Mouse (Mus musculus) thymus, postnatal 25 days (tissue): ENCODE measurements around the gene Fat4.

Experiments used
- DNase-seq: peaks from one replicate; pipeline ENCODE4 v3.0.0; 2022

Gene Fat4

DNA sequence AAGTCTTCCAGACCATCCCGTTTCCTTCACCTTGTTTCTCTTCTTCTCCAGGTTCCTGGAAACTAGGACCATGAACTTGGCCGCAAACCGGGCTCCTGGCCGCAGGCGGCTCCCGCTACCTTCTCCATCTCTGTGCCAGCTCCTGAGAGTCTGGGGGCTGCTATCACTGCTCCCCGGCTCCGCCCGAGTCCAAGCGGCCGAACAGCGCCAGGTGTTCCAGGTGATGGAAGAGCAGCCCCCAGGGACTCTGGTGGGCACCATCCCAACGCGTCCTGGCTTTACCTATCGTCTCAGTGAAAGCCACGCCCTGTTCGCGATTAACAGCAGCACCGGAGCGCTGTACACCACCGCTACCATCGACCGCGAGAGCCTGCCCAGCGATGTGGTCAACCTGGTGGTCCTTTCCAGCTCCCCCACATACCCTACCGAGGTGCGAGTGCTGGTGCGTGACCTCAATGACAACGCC lies at the start of gene Fat4:
TSS of gene Fat4 (plus strand) at position 51 of the 466 bp plus-strand sequence.
- no peak for DNase-seq

GRCm38 (mm10) chr3:38839438-38839837 lies 47.3 kb upstream of the Fat4 start:
- no peak for DNase-seq

GRCm38 (mm10) chr3:38843000-38843538 lies 43.7 kb upstream of the Fat4 start:
- no peak for DNase-seq

DNA sequence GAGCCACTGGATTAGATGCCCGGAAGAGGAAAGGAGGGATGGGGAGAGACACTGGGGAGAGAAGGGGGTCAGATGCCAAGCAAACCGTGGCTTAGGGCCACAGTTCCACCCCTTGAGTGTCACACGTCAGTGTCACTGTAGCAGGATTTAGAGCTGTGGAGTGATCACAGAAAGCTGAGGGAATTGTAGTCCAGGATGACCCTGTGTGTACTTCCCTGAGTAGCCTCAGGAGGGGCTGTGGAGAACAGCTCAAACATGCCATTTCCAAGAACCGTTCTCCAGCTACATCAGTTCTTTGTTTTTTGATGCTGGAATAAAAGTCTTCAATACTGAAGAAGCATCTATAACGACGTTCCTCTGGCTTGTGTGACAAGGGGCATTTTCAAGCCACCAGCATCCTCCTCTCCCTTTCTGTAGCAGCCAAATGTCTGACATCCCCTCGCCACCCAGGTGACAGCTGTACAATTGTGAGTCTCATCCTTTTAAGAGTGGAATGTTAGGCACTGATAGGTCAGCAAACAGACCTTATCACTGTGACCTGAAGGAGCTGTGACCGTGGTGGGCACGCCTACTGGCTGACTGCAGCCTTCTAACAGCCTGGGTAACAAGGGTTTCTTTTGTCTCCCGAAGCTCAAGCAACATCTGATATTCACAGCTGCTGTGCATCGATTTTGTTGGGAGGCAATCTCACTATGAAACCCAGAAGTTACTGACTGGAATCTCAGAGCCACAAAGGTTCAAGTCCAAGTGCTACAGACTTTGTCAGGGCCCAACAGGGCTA lies 39.9 kb upstream of the Fat4 start:
- DNase-seq, result no peak

DNA sequence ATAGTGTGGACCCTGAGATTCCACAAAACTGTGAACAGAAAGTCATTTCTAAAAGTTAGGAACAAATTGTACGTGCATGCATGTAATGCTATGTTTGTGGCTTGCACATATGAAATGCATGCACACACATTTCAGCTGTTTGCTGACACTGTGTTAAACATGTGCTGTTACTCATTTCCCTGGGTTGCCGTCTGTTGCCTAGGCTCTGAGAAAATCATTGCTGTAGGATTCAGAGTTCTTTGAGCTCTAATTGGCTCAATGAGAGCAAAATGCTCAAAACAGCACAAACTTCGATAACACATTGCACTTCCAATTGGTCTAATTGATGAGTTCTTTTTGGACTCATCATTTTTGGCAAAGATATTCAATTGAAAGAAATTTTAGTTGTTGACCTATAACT lies 37.7 kb upstream of the Fat4 start:
- DNase-seq, result no peak

DNA sequence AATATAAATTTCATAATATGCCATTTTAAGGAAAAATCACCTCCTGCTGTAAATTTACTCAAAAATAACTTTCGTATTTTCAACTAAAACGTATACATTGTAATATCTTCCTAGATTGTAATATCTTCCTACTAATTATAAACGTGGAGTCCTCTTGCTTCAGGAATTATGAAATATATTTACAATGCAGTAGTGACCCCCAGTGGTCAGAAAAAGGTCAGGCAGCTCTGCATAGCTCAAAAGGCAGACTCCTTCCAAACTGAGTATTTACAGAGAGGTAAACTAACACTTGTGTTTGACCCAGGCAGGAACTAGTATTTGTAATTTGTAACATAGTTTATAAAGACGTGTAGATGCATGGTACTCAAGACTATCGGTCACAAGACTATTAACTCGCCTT lies 37.2 kb upstream of the Fat4 start:
- DNase-seq, result peak; percentile 46

DNA sequence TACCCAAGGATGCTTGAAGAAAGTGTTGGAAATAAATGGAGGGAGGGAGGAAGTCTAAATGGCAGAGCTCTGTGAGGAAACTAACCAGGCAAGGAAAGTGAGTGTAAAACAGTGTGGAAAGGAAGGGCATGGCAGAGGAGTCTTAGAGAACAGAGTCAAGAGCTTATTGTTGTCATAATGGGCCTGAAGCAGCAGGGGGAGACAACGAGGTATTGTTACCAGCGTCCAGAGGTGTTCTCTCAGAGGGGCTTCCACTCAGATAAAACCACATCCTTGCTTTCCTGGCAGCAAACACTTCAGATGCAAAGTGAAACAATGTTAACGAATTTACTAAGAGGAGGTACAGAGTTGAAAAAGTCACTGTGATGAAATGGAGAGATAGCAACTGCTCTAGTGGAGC lies 33.1 kb upstream of the Fat4 start:
- DNase-seq, result peak; percentile 66

DNA sequence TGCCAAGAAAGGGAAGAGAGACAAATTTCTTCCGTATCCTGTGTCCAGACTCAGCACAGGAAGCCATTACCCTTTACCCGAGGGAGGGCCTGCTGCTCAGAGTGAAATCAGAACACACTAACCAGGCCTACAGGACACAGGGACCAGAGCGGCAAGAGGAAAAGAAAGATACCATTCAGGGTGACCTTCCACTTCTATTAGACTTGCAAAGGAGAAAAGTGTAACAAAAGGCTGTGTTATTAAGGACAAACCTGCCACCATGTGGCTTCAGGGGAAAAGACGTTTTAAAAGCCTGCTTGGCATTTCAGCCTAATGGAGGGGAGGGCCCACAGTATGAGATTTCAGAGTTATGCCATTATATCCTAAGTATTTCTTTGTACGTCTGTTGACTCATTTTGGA lies 26.1 kb upstream of the Fat4 start:
- no peak for DNase-seq

DNA sequence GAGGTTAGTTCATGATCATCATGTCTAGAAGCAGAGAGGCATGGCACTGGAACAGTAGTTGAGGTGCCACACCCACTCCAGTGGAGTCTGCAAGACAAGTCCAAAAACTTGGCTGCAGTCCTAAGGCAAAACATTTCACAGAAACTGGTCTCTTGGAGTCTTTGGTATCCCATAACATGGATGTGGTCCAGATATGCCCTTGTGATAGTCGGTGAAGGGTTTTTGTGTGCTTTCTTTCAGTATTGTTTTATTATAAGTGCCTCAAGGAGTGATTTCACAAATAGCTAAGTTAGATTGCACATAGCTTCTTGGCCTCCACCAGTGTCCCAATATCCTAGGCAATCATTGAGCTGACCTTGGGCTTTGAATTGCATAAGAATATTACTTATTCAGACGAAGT lies 15.4 kb upstream of the Fat4 start:
- DNase-seq, result no peak

- no peak for DNase-seq
Measured at GRCm38 (mm10) chr3:38875872-38876271, 10.9 kb upstream of the Fat4 start.

GRCm38 (mm10) chr3:38876706-38877105 lies 10.0 kb upstream of the Fat4 start:
- no peak for DNase-seq

DNA sequence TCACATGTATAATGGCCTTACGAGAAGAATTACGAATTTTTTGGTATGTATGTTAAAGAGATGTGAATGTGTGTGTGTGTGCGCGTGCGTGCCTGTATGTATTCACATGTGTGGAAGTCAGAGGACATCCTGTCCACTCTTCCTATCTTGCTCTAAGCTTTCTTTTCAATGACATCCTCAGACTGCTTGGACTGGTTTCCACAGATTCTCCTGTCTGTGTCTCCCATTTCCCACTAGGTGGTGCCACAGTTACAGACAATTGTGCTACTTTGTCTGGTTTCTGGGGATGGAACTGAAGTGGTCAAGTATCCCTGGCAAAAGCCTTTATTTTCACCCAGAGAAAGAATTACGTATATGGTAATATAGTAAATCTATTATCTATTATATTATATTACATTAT lies 4.0 kb upstream of the Fat4 start:
- DNase-seq, result no peak

- DNase-seq, result no peak
Measured at GRCm38 (mm10) chr3:38883676-38884075, 3.1 kb upstream of the Fat4 start.

DNA sequence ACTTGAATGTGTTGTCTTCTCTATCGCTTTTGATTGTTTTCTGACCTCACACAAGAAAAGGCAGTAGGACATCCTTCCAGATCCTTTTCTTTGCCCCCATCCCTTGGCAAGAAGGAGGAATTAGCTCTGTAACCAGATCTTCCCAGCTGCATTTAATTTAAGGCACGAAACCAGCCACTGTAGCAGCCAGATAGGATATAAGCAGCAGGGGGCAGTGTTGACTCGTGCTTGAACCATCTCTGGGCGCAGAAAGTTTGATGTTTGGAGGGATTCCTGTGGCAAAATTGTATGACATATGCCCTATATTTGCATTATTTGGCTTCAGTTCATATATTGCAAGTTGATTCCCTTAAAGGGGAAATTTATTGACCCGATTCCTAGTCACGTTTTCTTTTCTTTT lies 2.5 kb upstream of the Fat4 start:
- peak; percentile 73 for DNase-seq

DNA sequence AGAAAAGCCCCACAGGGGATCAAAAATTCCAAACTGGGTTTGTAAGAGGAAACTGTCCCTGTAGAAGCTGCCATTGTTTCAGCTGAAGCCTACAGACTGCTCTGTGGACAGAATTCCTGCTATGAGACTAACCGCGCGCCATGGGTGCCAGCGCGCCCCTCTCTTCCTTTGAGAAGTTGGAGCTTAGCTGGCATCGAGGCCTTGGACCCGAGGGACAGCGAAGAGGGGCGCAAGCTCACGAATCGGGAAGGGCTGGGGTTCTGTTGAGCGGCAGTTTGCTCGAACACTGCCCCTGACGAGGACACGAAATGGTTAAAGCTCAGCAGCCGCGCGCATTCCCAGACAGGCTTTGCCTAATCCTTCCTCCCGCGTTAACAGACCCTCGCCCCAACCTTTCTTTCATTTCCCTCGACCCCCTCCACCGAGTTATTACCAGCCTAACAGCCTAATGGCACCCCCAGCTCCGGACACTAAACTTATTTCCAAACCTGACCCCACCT lies 1.8 kb upstream of the Fat4 start:
- DNase-seq, result no peak

DNA sequence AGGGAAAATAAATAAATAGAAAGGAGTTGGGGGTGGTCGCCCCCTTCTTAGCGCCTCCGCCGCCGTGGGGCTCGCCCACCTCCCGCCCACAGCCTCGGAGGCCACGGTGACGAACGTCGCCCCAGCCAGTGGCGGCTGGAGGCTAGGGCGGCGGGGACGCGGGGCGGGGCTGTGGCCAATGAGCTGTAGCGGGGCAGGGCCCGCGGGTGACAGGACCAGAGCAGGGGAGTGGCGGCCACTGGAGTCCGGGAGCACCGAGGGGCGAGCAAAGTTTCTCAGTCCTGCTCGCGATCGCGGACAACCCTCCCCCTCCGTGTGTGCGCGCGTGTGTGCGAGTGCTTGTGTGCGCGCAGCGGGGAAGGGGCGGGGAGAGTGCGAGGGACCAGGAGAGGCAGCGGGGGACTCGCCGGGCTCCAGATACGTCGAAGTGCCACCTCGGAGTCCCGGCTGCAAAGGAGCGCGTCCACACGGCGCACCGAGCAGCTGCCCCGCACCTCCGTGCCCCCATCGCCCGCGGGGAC lies 1.2 kb upstream of the Fat4 start:
- peak; percentile 39 for DNase-seq

DNA sequence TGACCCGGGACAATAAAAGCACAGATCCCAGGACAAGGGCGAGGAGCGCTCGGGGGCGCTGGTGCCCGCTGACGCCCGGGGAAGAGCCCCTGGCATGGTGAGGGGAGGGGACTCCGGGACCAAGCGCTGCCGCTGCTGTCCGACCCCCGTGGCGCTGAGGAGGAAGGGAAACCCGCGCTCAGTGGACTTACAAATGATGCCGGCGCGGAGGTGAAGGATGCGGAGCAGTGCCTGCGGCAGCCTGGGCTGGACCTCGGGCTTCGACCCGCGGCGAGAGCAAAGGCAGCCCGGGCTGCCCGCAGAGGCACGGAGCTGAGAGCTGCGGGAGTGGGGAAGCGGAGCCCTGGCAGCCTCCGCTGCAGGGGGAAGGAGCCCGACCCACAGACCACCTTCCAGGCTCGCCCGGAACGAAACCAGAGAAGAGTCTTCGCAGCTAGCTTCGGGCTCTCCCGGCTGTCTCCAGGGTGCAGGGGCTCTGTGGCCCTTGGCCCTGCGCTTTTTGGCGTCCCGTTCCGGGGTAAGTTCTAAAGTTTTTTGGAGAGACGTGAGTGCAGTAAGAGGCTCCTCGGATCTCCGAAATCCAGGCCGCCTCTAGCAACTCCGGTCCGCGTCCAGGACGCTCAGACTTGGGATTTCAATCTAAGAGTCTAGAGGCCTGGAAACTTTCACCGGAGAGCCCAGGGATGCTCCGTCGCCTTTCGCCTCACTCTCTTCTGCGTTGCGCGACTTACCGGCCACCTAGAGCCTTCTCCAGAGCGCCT lies 499 bp upstream of the Fat4 start:
- DNase-seq, result no peak

GRCm38 (mm10) chr3:38887381-38887991 lies 746 bp downstream of the Fat4 start:
- peak; percentile 36 for DNase-seq

DNA sequence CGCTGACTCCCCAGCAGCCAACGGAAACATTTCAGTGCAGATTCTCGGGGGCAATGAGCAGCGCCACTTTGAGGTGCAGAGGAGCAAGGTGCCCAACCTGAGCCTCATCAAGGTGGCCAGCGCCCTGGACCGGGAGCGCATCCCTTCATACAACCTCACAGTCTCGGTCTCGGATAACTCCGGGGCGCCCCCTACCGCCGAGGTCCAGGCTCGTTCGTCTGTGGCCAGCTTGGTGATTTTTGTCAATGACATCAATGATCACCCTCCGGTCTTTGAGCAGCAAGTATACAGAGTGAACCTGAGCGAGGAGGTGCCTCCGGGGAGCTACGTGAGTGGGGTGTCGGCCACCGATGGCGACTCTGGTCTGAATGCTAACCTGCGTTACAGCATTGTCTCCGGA lies 1.4 kb downstream of the Fat4 start:
- DNase-seq, result peak; percentile 59

- no peak for DNase-seq
Measured at GRCm38 (mm10) chr3:38892791-38893224, 6.1 kb downstream of the Fat4 start.

GRCm38 (mm10) chr3:38900839-38901238 lies 14.1 kb downstream of the Fat4 start:
- no peak for DNase-seq

GRCm38 (mm10) chr3:38906832-38907231 lies 20.1 kb downstream of the Fat4 start:
- DNase-seq, result no peak
